Mouse (Mus musculus): ENCODE measurements at regions not wholly inside any gene's neighbourhood (a gene's known extent, or its start where the extent isn't known, plus 50 kb on each side); places are given as distances from the start of the nearest gene placed in this dataset.

DNA sequence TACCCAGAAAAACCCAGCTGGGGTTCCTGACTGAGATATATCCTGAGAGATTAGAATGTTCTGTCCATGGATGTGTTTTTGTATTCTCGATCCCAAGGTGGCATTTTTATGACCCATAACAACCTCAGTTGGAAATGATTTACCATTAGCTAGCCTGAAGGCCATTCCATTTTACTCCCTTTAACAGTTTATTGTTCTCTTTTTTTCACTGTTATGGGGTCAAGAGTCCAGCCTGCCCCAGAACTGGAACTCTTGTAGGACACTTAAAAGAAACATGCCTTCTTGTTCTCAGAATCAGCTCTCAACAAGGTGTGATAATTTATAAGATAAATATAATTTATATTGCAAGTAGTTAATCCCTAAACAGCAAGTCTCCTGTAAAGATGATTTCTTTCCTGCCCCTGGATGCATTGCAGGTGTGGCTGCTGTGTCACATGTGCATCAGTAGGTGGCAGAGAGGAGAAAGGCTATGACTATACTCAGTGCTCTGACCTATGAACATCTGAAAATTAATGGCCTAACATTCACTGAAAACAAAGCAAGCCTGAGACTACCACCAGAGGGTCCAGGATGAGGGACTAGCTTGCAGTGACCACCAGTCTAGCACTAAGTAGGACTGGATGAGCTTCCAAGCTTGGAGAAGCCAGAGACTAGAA lies 181.6 kb upstream of the Gm527 start:
- H3K4me3 ChIP-seq (ENCODE audit: low read depth, low read length), result no peak overlapping the region
- DNase-seq (ENCODE audit: low spot score) (no peak), ATAC-seq (ENCODE audit: low read depth) (no peak)
- no peak overlapping the region for H3K27ac ChIP-seq (replicated peaks; ENCODE audit: low read depth, low read length)
- WGBS, result 86% methylated on average over 1 of the region's 1 CpGs
- no peaks in the 10 kb centered on the region for H3K4me1 ChIP-seq (ENCODE audit: control insufficient read depth, insufficient read depth, low read length)
- no peaks in the 10 kb centered on the region for H3K9me3 ChIP-seq (ENCODE audit: control insufficient read depth, low read length)
- H3K9ac ChIP-seq (ENCODE audit: low read depth, low read length), result no peak overlapping the region
- H3K27me3 ChIP-seq (replicated peaks; ENCODE audit: control insufficient read depth, insufficient read depth, low read length), result no peaks in the 10 kb centered on the region
- no peaks in the 10 kb centered on the region for H3K36me3 ChIP-seq (ENCODE audit: control insufficient read depth, insufficient read depth, low read length)
- H3K4me2 ChIP-seq (ENCODE audit: low read depth, low read length), result no peak overlapping the region

DNA sequence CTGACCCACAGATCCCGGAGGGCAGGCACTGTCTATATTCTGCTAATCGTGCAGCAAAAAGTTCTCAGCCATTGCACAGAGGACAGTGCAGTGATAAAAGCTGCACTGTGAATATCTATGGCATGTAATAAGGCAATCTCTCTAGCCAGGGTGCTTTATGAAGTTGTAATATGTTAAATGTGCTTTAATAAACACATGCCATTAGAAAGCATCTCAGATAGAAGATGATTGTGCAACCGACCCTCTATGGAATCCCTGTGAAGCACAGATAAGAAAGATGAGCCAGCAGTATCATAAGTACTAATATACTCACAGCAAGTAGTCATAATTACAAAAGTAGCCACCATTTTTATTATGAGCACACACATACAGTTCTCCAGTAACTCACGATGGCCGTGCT lies 214.3 kb upstream of the Gm527 start:
- 85% methylated on average over 5 of the region's 5 CpGs for WGBS
- Histone ChIP-seq H3K4me1 (ENCODE audit: control insufficient read depth, insufficient read depth, low read length) (no peaks in the 10 kb centered on the region), H3K36me3 (ENCODE audit: control insufficient read depth, insufficient read depth, low read length) (no peaks in the 10 kb centered on the region), H3K4me3 (ENCODE audit: low read depth, low read length) (no peak overlapping the region), H3K4me2 (ENCODE audit: low read depth, low read length) (no peak overlapping the region), H3K27ac (replicated peaks; ENCODE audit: low read depth, low read length) (no peak overlapping the region), H3K27me3 (replicated peaks; ENCODE audit: control insufficient read depth, insufficient read depth, low read length) (no peaks in the 10 kb centered on the region), H3K9me3 (ENCODE audit: control insufficient read depth, low read length) (no peaks in the 10 kb centered on the region), H3K9ac (ENCODE audit: low read depth, low read length) (no peak overlapping the region)
- DNase-seq (ENCODE audit: low spot score) (no peak), ATAC-seq (ENCODE audit: low read depth) (no peak)

DNA sequence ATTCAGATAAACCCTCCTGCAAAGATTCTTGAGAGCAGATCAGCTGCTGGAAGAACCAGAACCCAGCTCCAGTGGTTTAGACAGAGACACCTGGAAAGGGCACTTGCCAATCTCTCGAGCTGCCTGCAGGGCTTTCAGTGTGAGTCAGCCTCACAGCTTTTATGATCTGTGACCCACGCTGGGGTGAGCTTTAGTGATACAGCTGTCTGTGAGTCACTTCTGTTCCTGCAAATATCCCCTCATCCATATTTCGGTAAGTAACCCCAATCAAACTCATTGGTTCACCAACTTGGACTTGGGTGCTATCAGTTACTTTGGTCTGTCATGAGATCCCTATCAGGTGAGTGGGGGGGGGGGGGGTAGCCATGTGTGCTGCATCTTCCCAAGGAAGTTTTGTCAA lies 216.6 kb upstream of the Gm527 start:
- DNase-seq (ENCODE audit: low spot score) (no peak), ATAC-seq (ENCODE audit: low read depth) (no peak)
- 74% methylated on average over 3 of the region's 3 CpGs for WGBS
- Histone ChIP-seq H3K36me3 (ENCODE audit: control insufficient read depth, insufficient read depth, low read length) (no peaks in the 10 kb centered on the region), H3K9me3 (ENCODE audit: control insufficient read depth, low read length) (no peaks in the 10 kb centered on the region), H3K4me2 (ENCODE audit: low read depth, low read length) (no peak overlapping the region), H3K9ac (ENCODE audit: low read depth, low read length) (no peak overlapping the region), H3K4me3 (ENCODE audit: low read depth, low read length) (no peak overlapping the region), H3K4me1 (ENCODE audit: control insufficient read depth, insufficient read depth, low read length) (no peaks in the 10 kb centered on the region), H3K27ac (replicated peaks; ENCODE audit: low read depth, low read length) (no peak overlapping the region), H3K27me3 (replicated peaks; ENCODE audit: control insufficient read depth, insufficient read depth, low read length) (no peaks in the 10 kb centered on the region)

DNA sequence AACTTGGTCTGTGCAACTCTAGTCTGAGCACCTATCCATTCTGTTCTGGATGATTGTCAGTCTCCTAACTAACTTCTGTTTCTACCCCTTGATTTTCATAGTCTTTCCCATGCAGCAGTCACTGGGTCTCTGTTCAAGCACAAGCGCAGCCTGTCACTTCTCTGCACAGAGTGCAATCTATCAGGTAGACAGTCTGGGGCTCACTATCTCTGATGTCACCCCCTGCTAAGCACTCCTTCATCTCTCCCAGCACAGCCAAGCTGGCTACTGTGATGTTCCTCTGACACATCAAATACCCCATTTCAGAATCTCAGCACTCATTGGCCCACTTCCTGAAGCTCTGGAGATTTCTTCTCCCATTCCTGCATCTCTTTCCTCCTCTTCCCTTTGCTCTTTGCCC lies 220.9 kb upstream of the Fscb start:
- Histone ChIP-seq H3K27me3 (replicated peaks; ENCODE audit: control insufficient read depth, insufficient read depth, low read length) (no peaks in the 10 kb centered on the region), H3K27ac (replicated peaks; ENCODE audit: low read depth, low read length) (no peak overlapping the region), H3K4me2 (ENCODE audit: low read depth, low read length) (no peak overlapping the region), H3K4me1 (ENCODE audit: control insufficient read depth, insufficient read depth, low read length) (no peaks in the 10 kb centered on the region), H3K4me3 (ENCODE audit: low read depth, low read length) (no peak overlapping the region), H3K9ac (ENCODE audit: low read depth, low read length) (no peak overlapping the region), H3K9me3 (ENCODE audit: control insufficient read depth, low read length) (no peaks in the 10 kb centered on the region), H3K36me3 (ENCODE audit: control insufficient read depth, insufficient read depth, low read length) (no peaks in the 10 kb centered on the region)
- DNase-seq (ENCODE audit: low spot score) (no peak), ATAC-seq (ENCODE audit: low read depth) (no peak)
- 74% methylated on average over 1 of the region's 1 CpGs for WGBS

DNA sequence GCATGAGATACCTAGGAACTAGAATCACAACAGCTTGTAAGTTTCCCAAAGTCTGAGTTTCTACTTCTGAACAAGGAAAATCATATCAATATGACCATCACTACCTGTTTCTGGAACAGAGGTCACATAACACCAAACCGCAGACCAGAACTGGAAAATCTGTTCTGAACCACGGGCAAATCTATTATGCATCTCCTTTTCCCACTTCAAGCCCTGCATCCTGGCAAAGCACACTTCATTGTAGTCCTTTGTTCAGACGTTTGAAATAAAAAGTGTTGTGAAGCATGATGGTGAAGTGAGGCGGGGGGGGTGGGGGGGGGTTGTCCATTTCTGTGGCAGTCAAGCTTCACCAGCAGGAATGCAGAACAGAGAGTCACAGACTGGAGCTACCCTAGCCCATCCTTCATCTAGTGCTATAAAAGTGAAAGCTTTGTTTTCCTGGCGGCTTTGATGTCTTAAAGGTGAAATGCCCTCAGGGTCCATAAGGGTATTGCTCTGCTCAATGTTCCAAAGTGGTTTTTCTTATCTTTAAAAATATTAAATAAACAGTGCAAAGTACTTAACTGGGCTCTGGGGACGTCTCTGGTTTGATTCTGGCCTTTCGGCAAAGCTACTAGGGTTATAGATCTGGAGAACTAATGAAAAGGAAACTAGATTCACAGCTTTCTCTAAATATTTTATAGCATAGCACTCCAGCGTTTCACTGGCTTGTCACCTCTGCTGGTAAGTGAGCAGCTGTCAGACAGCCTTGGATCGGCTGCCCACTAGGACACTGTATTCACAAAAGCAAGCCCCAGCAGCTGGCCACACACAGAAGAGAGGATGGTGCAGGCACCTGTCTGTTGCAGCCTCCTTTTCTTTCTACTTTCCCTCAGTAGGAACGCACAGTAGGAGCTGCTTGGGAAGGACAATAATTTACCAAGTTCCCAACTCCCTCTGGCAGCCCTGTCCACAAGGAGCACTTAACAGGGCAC lies 218.0 kb upstream of the Fscb start:
- ATAC-seq (ENCODE audit: low read depth), result no peak
- Histone ChIP-seq H3K36me3 (ENCODE audit: control insufficient read depth, insufficient read depth, low read length) (no peaks in the 10 kb centered on the region), H3K27me3 (replicated peaks; ENCODE audit: control insufficient read depth, insufficient read depth, low read length) (no peaks in the 10 kb centered on the region), H3K4me2 (ENCODE audit: low read depth, low read length) (no peak overlapping the region), H3K27ac (replicated peaks; ENCODE audit: low read depth, low read length) (no peak overlapping the region), H3K4me1 (ENCODE audit: control insufficient read depth, insufficient read depth, low read length) (no peaks in the 10 kb centered on the region), H3K4me3 (ENCODE audit: low read depth, low read length) (no peak overlapping the region), H3K9ac (ENCODE audit: low read depth, low read length) (no peak overlapping the region), H3K9me3 (ENCODE audit: control insufficient read depth, low read length) (no peaks in the 10 kb centered on the region)
- WGBS, result 36% methylated on average over 10 of the region's 10 CpGs
- DNase-seq (ENCODE audit: low spot score), result peak; percentile 8

DNA sequence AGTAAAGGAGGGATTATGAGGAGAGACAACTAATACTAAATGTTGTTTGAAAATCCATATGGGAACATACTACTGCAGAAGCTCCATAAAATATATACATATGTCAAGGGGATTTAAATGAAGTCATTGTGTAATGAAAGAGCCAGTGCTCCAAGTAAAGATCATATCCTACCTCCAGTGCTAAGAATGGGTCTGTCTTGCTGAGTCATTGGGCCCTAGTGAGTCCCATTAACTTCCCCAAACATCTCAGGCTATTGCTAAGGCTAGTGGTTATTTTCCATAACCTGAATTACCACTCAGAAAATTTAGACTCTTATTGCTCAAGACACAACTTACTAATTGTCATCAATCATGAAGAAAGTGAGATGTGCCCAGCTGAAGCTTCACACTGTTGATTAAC lies 215.2 kb upstream of the Fscb start:
- Histone ChIP-seq H3K9ac (ENCODE audit: low read depth, low read length) (no peak overlapping the region), H3K27me3 (replicated peaks; ENCODE audit: control insufficient read depth, insufficient read depth, low read length) (no peaks in the 10 kb centered on the region), H3K9me3 (ENCODE audit: control insufficient read depth, low read length) (no peaks in the 10 kb centered on the region), H3K27ac (replicated peaks; ENCODE audit: low read depth, low read length) (no peak overlapping the region), H3K4me3 (ENCODE audit: low read depth, low read length) (no peak overlapping the region), H3K4me1 (ENCODE audit: control insufficient read depth, insufficient read depth, low read length) (no peaks in the 10 kb centered on the region), H3K36me3 (ENCODE audit: control insufficient read depth, insufficient read depth, low read length) (no peaks in the 10 kb centered on the region), H3K4me2 (ENCODE audit: low read depth, low read length) (no peak overlapping the region)
- ATAC-seq (ENCODE audit: low read depth), result no peak
- no peak for DNase-seq (ENCODE audit: low spot score)

DNA sequence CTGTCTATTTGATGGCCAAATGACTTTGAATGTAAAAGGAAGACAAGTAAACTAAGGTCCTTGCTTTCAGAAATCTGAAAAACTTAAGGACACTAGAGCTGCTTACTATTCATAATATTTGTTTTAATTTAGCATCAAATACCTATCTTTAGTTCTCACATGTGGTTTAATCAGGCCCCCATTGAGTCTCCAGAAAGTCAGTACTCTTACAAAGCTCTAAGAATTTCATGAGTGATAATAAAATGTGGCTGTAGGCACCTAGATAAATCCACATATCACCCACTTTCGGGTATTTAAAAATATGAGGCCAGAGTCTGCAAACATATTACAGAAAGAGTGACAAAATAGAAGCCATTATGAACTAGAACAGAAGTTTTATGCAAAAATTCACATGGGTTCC lies 214.1 kb upstream of the Fscb start:
- Histone ChIP-seq H3K9ac (ENCODE audit: low read depth, low read length) (no peak overlapping the region), H3K4me2 (ENCODE audit: low read depth, low read length) (no peak overlapping the region), H3K4me3 (ENCODE audit: low read depth, low read length) (no peak overlapping the region), H3K27me3 (replicated peaks; ENCODE audit: control insufficient read depth, insufficient read depth, low read length) (no peaks in the 10 kb centered on the region), H3K9me3 (ENCODE audit: control insufficient read depth, low read length) (no peaks in the 10 kb centered on the region), H3K4me1 (ENCODE audit: control insufficient read depth, insufficient read depth, low read length) (no peaks in the 10 kb centered on the region), H3K27ac (replicated peaks; ENCODE audit: low read depth, low read length) (no peak overlapping the region), H3K36me3 (ENCODE audit: control insufficient read depth, insufficient read depth, low read length) (no peaks in the 10 kb centered on the region)
- DNase-seq (ENCODE audit: low spot score) (no peak), ATAC-seq (ENCODE audit: low read depth) (no peak)
- WGBS, result 74% methylated on average over 1 of the region's 1 CpGs

DNA sequence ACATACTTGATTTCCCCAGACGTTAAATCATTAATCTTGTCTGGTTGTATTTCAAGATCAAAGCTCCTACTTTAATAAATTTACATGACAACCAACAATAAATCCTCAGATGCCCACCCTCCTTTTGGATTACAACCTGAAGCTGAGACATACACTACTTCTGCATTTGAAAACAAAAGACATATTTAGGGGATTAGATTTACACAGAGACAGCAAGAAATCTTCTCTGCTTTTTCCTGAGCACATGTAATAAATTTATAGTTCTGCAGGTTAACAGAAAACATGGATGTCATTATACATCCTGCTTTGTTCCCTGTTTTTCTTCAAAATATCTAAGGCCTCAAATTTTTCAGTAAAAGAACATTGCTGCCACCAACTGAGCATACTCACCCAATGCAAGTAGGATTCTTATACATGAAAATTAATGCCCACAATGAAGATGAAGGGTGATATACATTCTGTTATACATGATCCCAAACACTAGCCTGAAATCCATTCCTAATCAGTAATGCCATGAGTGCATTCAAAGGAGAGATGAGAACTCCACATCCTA lies 166.4 kb upstream of the Fscb start:
- H3K27ac ChIP-seq (replicated peaks; ENCODE audit: low read depth, low read length), result no peak overlapping the region
- DNase-seq (ENCODE audit: low spot score), result no peak

More for the DNA sequence above, 166.4 kb upstream of the Fscb start:
- Histone ChIP-seq H3K27me3 (replicated peaks; ENCODE audit: control insufficient read depth, insufficient read depth, low read length) (no peaks in the 10 kb centered on the region), H3K9me3 (ENCODE audit: control insufficient read depth, low read length) (no peaks in the 10 kb centered on the region), H3K9ac (ENCODE audit: low read depth, low read length) (no peak overlapping the region), H3K4me1 (ENCODE audit: control insufficient read depth, insufficient read depth, low read length) (no peaks in the 10 kb centered on the region), H3K4me3 (ENCODE audit: low read depth, low read length) (no peak overlapping the region), H3K36me3 (ENCODE audit: control insufficient read depth, insufficient read depth, low read length) (no peaks in the 10 kb centered on the region), H3K4me2 (ENCODE audit: low read depth, low read length) (no peak overlapping the region)
- ATAC-seq (ENCODE audit: low read depth), result no peak
- WGBS, result 59% methylated on average over 1 of the region's 1 CpGs

All from embryonic facial prominence, embryonic 14.5 days (tissue).